Mouse (Mus musculus) erythroblast, embryonic 14.5 days (primary cell): ENCODE results near the gene Psg19. TPM values are rescaled to one million over a fixed set of nuclear protein-coding genes. Genes with fewer than 3 reads are reported as not detected.
"Not testable (repeated sequence)": the region's sequence is repeated elsewhere in the genome, so short reads cannot be mapped to it uniquely, and the experiment has no call there.

Experiments
- H3K27me3 ChIP-seq: 2 replicates; pipeline ENCODE4 v1.6.1; 2012; ENCODE audit warnings: inconsistent platforms; ENCODE audit not compliant: control insufficient read depth
- H3K36me3 ChIP-seq: 2 replicates; pipeline ENCODE4 v1.6.1; 2012; ENCODE audit warnings: mild to moderate bottlenecking, inconsistent platforms; ENCODE audit not compliant: control insufficient read depth
- H3K4me1 ChIP-seq: 2 replicates; pipeline ENCODE4 v1.6.1; 2012; ENCODE audit warnings: inconsistent platforms; ENCODE audit not compliant: control insufficient read depth
- H3K4me3 ChIP-seq: replicated peaks from 2 replicates; pipeline ENCODE3; 2012; ENCODE audit warnings: moderate library complexity, mild to moderate bottlenecking, inconsistent platforms
- H3K9me3 ChIP-seq: 2 replicates; pipeline ENCODE4 v1.6.1; 2012; ENCODE audit warnings: low read length, inconsistent platforms, mixed read lengths; ENCODE audit not compliant: control insufficient read depth
- GATA1 ChIP-seq: IDR thresholded peaks from 2 replicates; pipeline ENCODE4 v1.6.1; 2012; ENCODE audit warnings: low read length, inconsistent platforms, mixed read lengths
- TAL1 ChIP-seq: IDR thresholded peaks from 3 replicates; pipeline ENCODE4 v1.6.1; 2012; ENCODE audit warnings: low read length, inconsistent platforms, mixed read lengths
- polyA plus RNA-seq: library from polyadenylated mRNA; stranded (reverse); fragments of >175 nt; gene quantifications from 2 replicates; pipeline ENCODE4 v1.2.3, GENCODE M21; 2012

Gene Psg19
- polyA plus RNA-seq, 1 experiment, result not detected

- H3K36me3 ChIP-seq, result no peaks in the 10 kb centered on the region
- no peak for TF ChIP-seq TAL1
- no peak for TF ChIP-seq GATA1
- no peaks in the 10 kb centered on the region for H3K4me1 ChIP-seq
- H3K9me3 ChIP-seq, result no peaks in the 10 kb centered on the region
- H3K4me3 ChIP-seq, result no peak overlapping the region
- H3K27me3 ChIP-seq, result peaks cover 10% of the 10 kb centered on the region
Measured at GRCm38 (mm10) chr7:18748994-18749895, 49.1 kb downstream of the Psg19 start.

- not testable (repeated sequence) for H3K9me3 ChIP-seq, H3K36me3 ChIP-seq, H3K4me3 ChIP-seq, H3K4me1 ChIP-seq
- H3K27me3 ChIP-seq, result peaks cover 10% of the 10 kb centered on the region
Measured at GRCm38 (mm10) chr7:18747420-18747819, 50.9 kb downstream of the Psg19 start.

GRCm38 (mm10) chr7:18746189-18746860, 52.0 kb downstream of the Psg19 start:
- no peak overlapping the region for H3K4me3 ChIP-seq

More at GRCm38 (mm10) chr7:18746189-18746860, 52.0 kb downstream of the Psg19 start:
- no peaks in the 10 kb centered on the region for H3K9me3 ChIP-seq
- H3K36me3 ChIP-seq, result no peaks in the 10 kb centered on the region
- H3K4me1 ChIP-seq, result no peaks in the 10 kb centered on the region
- TF ChIP-seq TAL1 (no peak), GATA1 (no peak)
- H3K27me3 ChIP-seq, result peaks cover 10% of the 10 kb centered on the region

Other genes with a start within 250 kb of the Psg19 start
- not detected in 2 replicates for gene Psg27, start 231.2 kb downstream of the Psg19 start, polyA plus RNA-seq
- not detected in 2 replicates for gene Psg23, start 182.0 kb downstream of the Psg19 start, polyA plus RNA-seq
- gene Psg21, start 141.8 kb downstream of the Psg19 start, polyA plus RNA-seq, result not detected in 2 replicates
- gene Psg20, start 112.3 kb downstream of the Psg19 start, polyA plus RNA-seq, result not detected in 2 replicates
- gene Psg22, start 80.4 kb downstream of the Psg19 start, polyA plus RNA-seq, result not detected in 2 replicates
- 0.02 TPM in 1 of 2 replicates, not detected in the other for gene Psg17, start 23.1 kb upstream of the Psg19 start, polyA plus RNA-seq
- not detected in 2 replicates for gene Mill2, start 41.4 kb upstream of the Psg19 start, polyA plus RNA-seq
- gene Pglyrp1, start 72.8 kb upstream of the Psg19 start, polyA plus RNA-seq, result 0.11 and 0.16 TPM in 2 replicates
- 3.1 and 4.5 TPM in 2 replicates for gene Ccdc61, start 111.9 kb upstream of the Psg19 start, polyA plus RNA-seq
- not detected in 2 replicates for gene Nova2, start 127.4 kb upstream of the Psg19 start, polyA plus RNA-seq
- gene Nanos2, start 188.9 kb upstream of the Psg19 start, polyA plus RNA-seq, result not detected in 2 replicates
- 0.02 TPM in 1 of 2 replicates, not detected in the other for gene Mypop, start 192.7 kb upstream of the Psg19 start, polyA plus RNA-seq
- gene Irf2bp1, start 205.5 kb upstream of the Psg19 start, polyA plus RNA-seq, result 5.0 and 5.5 TPM in 2 replicates
- 0.05 and 0.07 TPM in 2 replicates for gene Foxa3, start 225.0 kb upstream of the Psg19 start, polyA plus RNA-seq
- gene Sympk, start 225.9 kb upstream of the Psg19 start, polyA plus RNA-seq, result 21.6 and 22.6 TPM in 2 replicates